Mouse (Mus musculus) kidney, embryonic 16.5 days (tissue): Measurements from ENCODE around the gene Man1b1. TPM values are rescaled to one million over a fixed set of nuclear protein-coding genes. Genes with fewer than 3 reads are reported as not detected.

ENCODE experiments used
- ATAC-seq: fragments of 200-750 bp; cut with Nextera tagmentation; 2 replicates; pipeline ENCODE4 v1.8.0; 2017; ENCODE audit warnings: moderate TSS enrichment; ENCODE audit not compliant: low FRiP score, low TSS enrichment
- H3K27ac ChIP-seq: fragments of 300-500 bp; sonication (generic); 2 replicates; pipeline ENCODE4 v1.5.1; 2014; ENCODE audit warnings: low read length
- H3K27me3 ChIP-seq: fragments of 300-500 bp; sonication (generic); 2 replicates; pipeline ENCODE4 v1.6.1; 2014; ENCODE audit warnings: low read length, control low read depth, mixed read lengths; ENCODE audit not compliant: insufficient read depth
- H3K36me3 ChIP-seq: fragments of 300-500 bp; sonication (generic); 2 replicates; pipeline ENCODE4 v1.6.1; 2014; ENCODE audit warnings: low read length, control low read depth, mixed read lengths; ENCODE audit not compliant: insufficient read depth
- H3K4me1 ChIP-seq: fragments of 300-500 bp; sonication (generic); 2 replicates; pipeline ENCODE4 v1.6.1; 2014; ENCODE audit warnings: low read length, control low read depth, mixed read lengths; ENCODE audit not compliant: insufficient read depth
- H3K4me2 ChIP-seq: fragments of 300-500 bp; sonication (generic); replicated peaks from 2 replicates; pipeline ENCODE4 v1.6.1; 2014; ENCODE audit warnings: low read depth, low read length
- H3K4me3 ChIP-seq: fragments of 300-500 bp; sonication (generic); 2 replicates; pipeline ENCODE4 v1.5.1; 2014; ENCODE audit warnings: mild to moderate bottlenecking, low read length
- H3K9ac ChIP-seq: fragments of 300-500 bp; sonication (generic); replicated peaks from 2 replicates; pipeline ENCODE4 v1.6.1; 2014; ENCODE audit warnings: low read length
- H3K9me3 ChIP-seq: fragments of 300-500 bp; sonication (generic); 2 replicates; pipeline ENCODE4 v1.6.1; 2016; ENCODE audit warnings: low read length, control low read depth
- WGBS: fragments of 180-500 bp; shearing (Covaris S2); extraction: QIAGEN DNeasy Blood & Tissue Kit; methylation state at CpG from one replicate; pipeline ENCODE4 v1.1.7; 2014; 5-methylcytosine and 5-hydroxymethylcytosine counted together
- polyA plus RNA-seq: library from polyadenylated mRNA; unstranded; fragments of >200 nt; fragmentation: Nextera tagmentation; extraction: Ambion mirVana; gene quantifications from 2 replicates; pipeline ENCODE4 v1.2.1, GENCODE M21; 2015

Gene Man1b1
- polyA plus RNA-seq, 1 experiment from 2014 or later, result 53.7 TPM

DNA sequence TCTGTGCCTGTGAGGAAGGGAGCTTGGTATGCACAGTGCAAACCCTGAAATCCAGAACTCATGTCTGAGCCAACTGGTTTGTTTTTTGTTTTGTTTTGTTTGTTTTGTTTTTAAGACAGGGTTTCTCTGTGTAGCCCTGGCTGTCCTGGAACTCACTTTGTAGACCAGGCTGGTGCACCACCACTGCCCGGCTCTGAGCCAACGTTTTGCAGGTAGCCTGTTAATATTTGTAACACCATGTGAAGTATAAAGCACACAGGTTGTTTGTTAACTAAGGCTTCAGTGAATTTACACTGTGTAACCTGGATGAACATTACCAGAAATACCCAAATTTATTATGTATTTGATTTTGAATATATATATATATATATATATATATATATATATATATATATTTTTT lies 6.1 kb upstream of the Man1b1 start:
- H3K4me1 ChIP-seq, result no peaks in the 10 kb centered on the region; the same call in 1 of the 2 replicates
- H3K27ac ChIP-seq, result no peak overlapping the region
- H3K4me2 ChIP-seq, result no peak overlapping the region

DNA sequence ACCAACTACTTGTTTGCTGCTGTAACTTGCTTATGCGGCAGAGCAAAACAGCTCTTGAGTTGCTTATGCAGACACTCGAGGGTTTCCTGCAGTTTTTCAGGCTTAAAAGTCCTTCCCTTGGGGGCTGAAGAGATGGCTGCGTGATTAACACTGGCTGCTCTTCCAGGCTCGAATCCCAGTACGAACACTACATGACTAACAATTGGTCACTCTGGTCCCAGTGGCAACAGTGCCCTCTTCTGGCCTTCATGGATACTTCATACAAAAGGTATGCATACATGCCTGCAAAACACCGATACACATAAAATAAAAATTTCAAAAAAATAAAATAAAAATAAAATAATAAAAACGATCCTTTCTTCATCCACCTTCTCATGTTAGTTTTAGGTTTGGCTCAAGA lies 3.7 kb upstream of the Man1b1 start:
- H3K4me2 ChIP-seq, result no peak overlapping the region
- no peaks in the 10 kb centered on the region for H3K9me3 ChIP-seq
- no peak for ATAC-seq
- WGBS, result 41% methylated on average over 7 of the region's 7 CpGs
- no peaks in the 10 kb centered on the region for H3K27me3 ChIP-seq
- no peak overlapping the region for H3K4me3 ChIP-seq
- no peaks in the 10 kb centered on the region for H3K36me3 ChIP-seq
- no peak overlapping the region for H3K9ac ChIP-seq
- no peak overlapping the region for H3K27ac ChIP-seq
- peaks cover 11% of the 10 kb centered on the region for H3K4me1 ChIP-seq

More for the DNA sequence above, 6.1 kb upstream of the Man1b1 start:
- Histone ChIP-seq H3K4me3 (no peak overlapping the region), H3K9ac (no peak overlapping the region), H3K27me3 (no peaks in the 10 kb centered on the region), H3K9me3 (no peaks in the 10 kb centered on the region), H3K36me3 (no peaks in the 10 kb centered on the region)
- WGBS, result 76% methylated on average over 2 of the region's 2 CpGs
- ATAC-seq, result no peak

DNA sequence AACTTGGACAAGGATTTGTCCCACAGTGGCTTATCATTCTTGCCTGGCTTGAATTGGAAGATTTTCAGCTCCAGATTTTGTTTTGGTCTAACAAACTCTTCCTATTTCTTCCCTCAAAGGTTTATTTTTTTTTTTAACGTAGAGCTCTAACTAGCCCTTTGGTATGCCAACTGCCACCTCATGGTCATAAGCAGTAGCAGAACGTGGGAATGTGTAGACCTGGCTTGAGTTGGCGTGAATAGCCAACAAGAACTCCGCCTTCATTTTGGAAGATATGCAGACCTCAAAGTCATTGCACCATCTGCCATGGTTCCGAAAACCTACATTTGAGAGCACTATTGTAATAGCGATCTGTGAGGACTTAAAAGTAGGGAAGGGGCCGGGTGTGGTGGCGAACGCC lies 668 bp upstream of the Man1b1 start:
- Histone ChIP-seq H3K4me3 (peak overlapping the region; percentile 92), H3K27me3 (no peaks in the 10 kb centered on the region), H3K4me2 (peak overlapping the region; percentile 75), H3K9ac (peak overlapping the region; percentile 80), H3K9me3 (no peaks in the 10 kb centered on the region), H3K4me1 (peaks cover 14% of the 10 kb centered on the region), H3K27ac (no peak overlapping the region), H3K36me3 (peaks cover 25% of the 10 kb centered on the region; the same call in 1 of the 2 replicates)
- ATAC-seq, result no peak
- WGBS, result 60% methylated on average over 9 of the region's 9 CpGs

DNA sequence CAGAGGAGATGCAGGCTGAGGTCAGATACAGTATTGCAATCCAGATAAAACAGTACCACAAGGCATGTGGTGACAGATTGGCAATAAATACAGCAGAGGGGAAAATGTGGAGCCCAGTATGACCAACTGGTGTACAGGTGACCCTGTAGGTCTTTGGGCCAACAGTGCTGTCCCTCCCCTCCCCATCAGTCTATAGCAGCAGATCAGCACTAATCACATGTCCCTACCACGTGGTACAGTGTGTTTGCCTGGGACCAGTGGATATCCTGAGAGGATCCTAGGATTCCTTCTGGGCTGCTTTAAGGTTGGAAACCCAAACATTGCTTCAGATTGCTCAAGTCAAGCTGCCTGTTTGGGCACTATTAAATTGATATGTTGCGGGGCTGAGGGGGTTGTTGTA lies 1.4 kb downstream of the Man1b1 start:
- H3K9ac ChIP-seq, result peak overlapping the region; percentile 84
- H3K27me3 ChIP-seq, result no peaks in the 10 kb centered on the region
- peaks cover 14% of the 10 kb centered on the region for H3K4me1 ChIP-seq
- WGBS, result 89% methylated on average over 2 of the region's 2 CpGs
- H3K36me3 ChIP-seq, result peaks cover 40% of the 10 kb centered on the region
- peak overlapping the region; percentile 86 for H3K4me2 ChIP-seq
- H3K9me3 ChIP-seq, result no peaks in the 10 kb centered on the region
- no peak overlapping the region for H3K27ac ChIP-seq
- peak overlapping the region; percentile 92 for H3K4me3 ChIP-seq
- no peak for ATAC-seq

DNA sequence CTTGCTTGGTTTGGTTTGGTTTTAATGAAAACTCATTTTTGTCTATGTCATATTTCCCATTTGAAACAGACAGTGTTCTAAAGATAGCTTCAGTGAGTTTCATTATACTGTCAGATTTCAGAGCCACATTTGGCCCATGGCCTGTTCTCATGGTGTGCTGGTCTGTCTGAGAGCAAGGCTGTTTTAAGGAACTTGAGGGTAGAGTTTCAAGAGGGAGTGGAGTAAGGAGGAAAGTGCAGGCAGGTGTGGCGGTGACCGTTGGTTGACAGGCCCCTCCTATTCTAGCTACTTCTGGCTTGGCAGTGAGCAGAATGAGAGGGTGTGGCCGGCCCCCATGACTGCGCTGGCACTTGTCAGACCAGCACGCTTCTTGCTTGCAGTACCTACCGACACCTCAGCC lies 6.2 kb downstream of the Man1b1 start:
- 86% methylated on average over 6 of the region's 6 CpGs for WGBS
- H3K4me2 ChIP-seq, result no peak overlapping the region
- no peak overlapping the region for H3K4me3 ChIP-seq
- H3K9me3 ChIP-seq, result no peaks in the 10 kb centered on the region
- ATAC-seq, result no peak
- H3K36me3 ChIP-seq, result peaks cover 73% of the 10 kb centered on the region
- no peak overlapping the region for H3K9ac ChIP-seq
- no peaks in the 10 kb centered on the region for H3K27me3 ChIP-seq
- H3K4me1 ChIP-seq, result peaks cover 5% of the 10 kb centered on the region
- H3K27ac ChIP-seq, result no peak overlapping the region

DNA sequence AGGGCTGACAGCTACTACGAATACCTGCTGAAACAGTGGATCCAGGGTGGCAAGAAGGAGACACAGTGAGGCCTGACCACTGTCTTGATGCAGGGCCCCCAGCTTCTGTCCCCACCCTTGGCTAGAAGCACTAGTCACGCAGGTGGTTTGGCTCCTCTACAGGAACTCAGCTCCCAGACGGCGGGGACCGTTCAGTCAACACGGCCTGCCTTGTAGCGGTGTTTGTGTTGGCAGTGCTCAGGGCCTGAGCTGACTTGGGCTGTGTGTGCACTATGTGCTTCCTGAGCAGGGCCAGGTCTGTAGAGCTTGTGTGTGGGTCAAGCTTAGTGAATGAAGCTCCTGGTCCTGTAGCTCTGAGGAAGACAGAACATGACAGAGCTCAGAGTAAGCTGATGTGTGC lies 16.0 kb downstream of the Man1b1 start:
- H3K4me1 ChIP-seq, result no peaks in the 10 kb centered on the region
- 77% methylated on average over 7 of the region's 7 CpGs for WGBS

DNA sequence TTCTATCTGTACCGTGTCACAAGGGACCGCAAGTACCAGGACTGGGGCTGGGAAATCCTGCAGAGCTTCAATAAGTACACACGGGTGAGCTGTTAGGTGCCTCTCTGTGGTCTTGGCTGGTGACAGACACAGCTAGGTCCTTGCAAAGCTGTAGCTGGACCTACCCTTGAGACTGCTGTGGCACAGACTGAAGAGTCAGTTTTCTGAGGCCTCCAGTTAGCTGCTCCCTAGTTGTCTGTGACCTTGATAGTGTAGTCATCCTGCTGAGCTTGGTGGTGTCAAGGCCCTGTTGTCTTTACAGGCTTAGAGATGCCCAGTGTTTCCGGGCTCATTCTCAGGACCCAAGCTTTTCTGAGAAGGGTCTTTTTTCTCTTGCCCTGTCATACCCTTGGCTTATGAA lies 17.4 kb downstream of the Man1b1 start:
- no peaks in the 10 kb centered on the region for H3K4me1 ChIP-seq
- H3K27ac ChIP-seq, result no peak overlapping the region
- H3K4me2 ChIP-seq, result no peak overlapping the region
- H3K36me3 ChIP-seq, result peaks cover 69% of the 10 kb centered on the region
- no peaks in the 10 kb centered on the region for H3K27me3 ChIP-seq
- H3K9ac ChIP-seq, result no peak overlapping the region
- no peak for ATAC-seq
- H3K4me3 ChIP-seq, result no peak overlapping the region
- H3K9me3 ChIP-seq, result no peaks in the 10 kb centered on the region
- 98% methylated on average over 4 of the region's 4 CpGs for WGBS

More for the DNA sequence above, 16.0 kb downstream of the Man1b1 start:
- ATAC-seq, result no peak
- Histone ChIP-seq H3K27me3 (no peaks in the 10 kb centered on the region), H3K9ac (no peak overlapping the region), H3K4me2 (no peak overlapping the region), H3K27ac (no peak overlapping the region), H3K4me3 (no peak overlapping the region), H3K9me3 (no peaks in the 10 kb centered on the region), H3K36me3 (peaks cover 80% of the 10 kb centered on the region)

DNA sequence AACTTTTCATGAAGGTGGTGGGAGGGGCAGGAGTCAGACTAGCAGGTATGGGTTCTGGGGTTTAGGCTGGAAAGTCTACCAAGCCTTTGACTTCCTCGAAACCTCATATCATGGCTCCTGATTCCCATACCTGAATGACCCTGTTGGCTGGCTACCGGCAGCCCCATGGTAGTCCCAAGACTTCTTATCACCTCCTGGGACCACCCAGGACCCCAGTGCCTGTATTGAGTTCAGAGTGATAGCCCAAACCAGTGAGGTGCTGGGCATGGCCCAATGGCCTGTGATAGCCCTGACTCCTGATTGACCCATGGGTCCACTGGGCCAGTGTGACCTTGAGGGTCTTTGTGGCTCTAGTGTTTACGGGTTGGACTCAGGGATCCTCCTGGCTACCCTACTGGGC lies 18.6 kb downstream of the Man1b1 start:
- H3K4me2 ChIP-seq, result no peak overlapping the region
- H3K4me1 ChIP-seq, result peaks cover 5% of the 10 kb centered on the region
- ATAC-seq, result no peak
- no peak overlapping the region for H3K27ac ChIP-seq
- no peaks in the 10 kb centered on the region for H3K9me3 ChIP-seq
- H3K4me3 ChIP-seq, result no peak overlapping the region
- no peaks in the 10 kb centered on the region for H3K27me3 ChIP-seq
- H3K36me3 ChIP-seq, result peaks cover 62% of the 10 kb centered on the region
- no peak overlapping the region for H3K9ac ChIP-seq
- WGBS, result 91% methylated on average over 3 of the region's 3 CpGs

DNA sequence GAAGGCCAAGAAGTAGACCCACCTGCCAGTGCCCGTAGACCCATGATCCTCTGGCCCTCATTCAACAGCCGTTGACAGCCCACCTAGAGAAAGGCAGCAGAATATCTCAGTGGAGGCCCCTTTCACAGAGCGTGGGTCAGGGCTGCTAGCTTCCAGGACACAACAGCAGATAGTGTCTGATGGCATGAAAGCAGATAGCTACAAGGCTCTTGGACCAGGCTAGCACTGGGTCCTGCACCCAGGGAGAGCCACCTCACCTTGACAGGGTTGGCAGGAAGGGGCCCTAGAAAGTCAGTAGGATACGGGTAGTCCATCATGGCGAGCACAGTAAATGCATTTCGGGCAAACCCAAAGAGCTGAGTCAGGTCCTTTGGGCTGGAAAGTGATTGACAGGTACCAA lies 22.1 kb downstream of the Man1b1 start:
- Histone ChIP-seq H3K4me3 (no peak overlapping the region), H3K27ac (no peak overlapping the region), H3K4me1 (peaks cover 16% of the 10 kb centered on the region), H3K9ac (no peak overlapping the region), H3K4me2 (no peak overlapping the region), H3K27me3 (no peaks in the 10 kb centered on the region), H3K9me3 (no peaks in the 10 kb centered on the region), H3K36me3 (peaks cover 34% of the 10 kb centered on the region)
- 89% methylated on average over 6 of the region's 6 CpGs for WGBS
- no peak for ATAC-seq

DNA sequence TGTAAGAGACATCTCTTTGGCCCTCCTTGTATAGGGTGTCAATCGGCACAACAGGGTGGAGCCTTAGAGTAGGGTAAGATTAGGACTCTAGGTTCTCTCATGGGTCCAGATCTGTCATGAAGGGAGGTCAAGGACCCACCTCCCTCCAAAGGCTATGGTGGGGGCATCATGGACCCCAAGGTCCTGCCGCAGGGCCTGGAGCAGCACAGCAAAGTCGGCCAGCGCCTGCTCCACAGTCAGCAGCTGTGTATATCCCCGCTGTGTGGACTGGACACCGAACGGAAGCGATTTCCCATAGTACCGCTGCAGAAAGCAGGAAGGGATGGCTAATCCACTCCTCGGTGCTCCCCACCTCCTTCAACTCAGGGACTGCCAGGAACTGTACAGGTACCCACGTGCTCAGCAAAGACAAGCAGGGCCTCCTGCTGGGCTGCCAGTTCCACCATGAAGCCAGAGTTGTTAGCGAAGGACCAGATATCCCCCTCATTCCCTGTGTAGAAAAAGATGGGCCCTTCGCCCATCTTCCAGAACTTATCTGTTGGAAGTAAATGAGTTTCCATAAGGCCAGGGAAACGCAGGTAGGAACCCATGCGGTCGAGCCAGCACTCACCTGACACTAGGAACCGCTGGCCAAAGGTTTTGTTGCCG lies 23.4 kb downstream of the Man1b1 start:
- 33% methylated on average over 18 of the region's 18 CpGs for WGBS
- H3K27me3 ChIP-seq, result no peaks in the 10 kb centered on the region
- peak overlapping the region; percentile 71 for H3K9ac ChIP-seq
- no peak overlapping the region for H3K27ac ChIP-seq
- peaks cover 20% of the 10 kb centered on the region for H3K36me3 ChIP-seq
- H3K4me2 ChIP-seq, result peak overlapping the region; percentile 88
- peaks cover 16% of the 10 kb centered on the region for H3K4me1 ChIP-seq
- no peaks in the 10 kb centered on the region for H3K9me3 ChIP-seq
- H3K4me3 ChIP-seq, result peak overlapping the region; percentile 62
- ATAC-seq, result no peak
